50 mouse cellular contexts compared by ENCODE assay signal in the genomic region with DNA sequence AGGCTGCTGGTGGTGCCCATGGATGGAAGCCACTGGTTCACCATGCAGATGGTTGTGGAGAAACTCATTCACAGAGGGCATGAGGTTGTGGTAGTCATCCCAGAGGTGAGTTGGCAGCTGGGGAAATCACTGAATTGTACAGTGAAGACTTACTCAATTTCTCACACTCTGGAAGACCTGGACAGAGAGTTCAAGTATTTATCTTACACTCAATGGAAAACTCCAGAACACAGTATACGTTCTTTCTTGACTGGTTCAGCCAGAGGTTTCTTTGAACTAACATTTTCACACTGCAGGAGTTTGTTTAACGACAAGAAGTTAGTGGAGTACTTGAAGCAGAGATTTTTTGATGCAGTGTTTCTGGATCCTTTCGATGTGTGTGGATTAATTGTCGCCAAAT. TPM values are rescaled to one million over a fixed set of nuclear protein-coding genes. Genes with fewer than 3 reads are reported as not detected.
"Had no signal": no experiment of that assay in that cellular context is flagged by ENCODE, and none has a peak within 500 bp of the region (broad histone marks: within the 10 kb centered on the region; RNA-seq: fewer than 3 reads in every experiment).

No protein-coding gene starts in this region.

- H3K4me1 ChIP-seq: heart, embryonic 10.5 days; heart, embryonic 12.5 days; heart, embryonic 13.5 days; heart, embryonic 15.5 days; hindbrain, embryonic 12.5 days; hindbrain, embryonic 13.5 days; hindbrain, embryonic 15.5 days; kidney, embryonic 15.5 days had no signal

- H3K4me2 ChIP-seq: heart, embryonic 11.5 days; heart, embryonic 12.5 days; heart, embryonic 13.5 days; heart, embryonic 15.5 days; hindbrain, embryonic 12.5 days; hindbrain, embryonic 13.5 days; hindbrain, embryonic 14.5 days; hindbrain, embryonic 15.5 days; kidney, embryonic 15.5 days had no signal

- DNase-seq: heart, adult 18-20 months; heart, adult 2 months; heart, postnatal 10 days; heart, postnatal 14 days; heart, postnatal 36 days; heart, postnatal 4 days; kidney, adult 11 months; kidney, adult 18-20 months; kidney, adult 2 months; kidney, adult 8-10 months; kidney, adult 9 months; kidney, postnatal 10 days; kidney, postnatal 14 days; kidney, postnatal 25 days; kidney, postnatal 36 days; kidney, postnatal 4 days; layer of hippocampus, adult 9-11 months; layer of hippocampus, postnatal 36 days had no signal

- H3K9me3 ChIP-seq: heart, embryonic 10.5 days; heart, embryonic 12.5 days; heart, embryonic 13.5 days; heart, embryonic 15.5 days; hindbrain, embryonic 10.5 days; hindbrain, embryonic 12.5 days; hindbrain, embryonic 13.5 days; hindbrain, embryonic 15.5 days; kidney, embryonic 15.5 days had no signal

- H3K36me3 ChIP-seq: heart, embryonic 10.5 days; heart, embryonic 12.5 days; heart, embryonic 13.5 days; heart, embryonic 15.5 days; hindbrain, embryonic 10.5 days; hindbrain, embryonic 12.5 days; hindbrain, embryonic 13.5 days; hindbrain, embryonic 15.5 days; kidney, embryonic 15.5 days had no signal

- ATAC-seq: hindbrain, embryonic 16.5 days; hindbrain, postnatal 0 days; inflammation-experienced regulatory T-cells, adult 6 months had no signal

- H3K9ac ChIP-seq: heart, embryonic 12.5 days; heart, embryonic 13.5 days; heart, embryonic 15.5 days; hindbrain, embryonic 12.5 days; hindbrain, embryonic 13.5 days; hindbrain, embryonic 14.5 days; hindbrain, embryonic 15.5 days; kidney, embryonic 15.5 days had no signal

- H3K4me3 ChIP-seq: heart, adult 2 months; heart, embryonic 10.5 days; heart, embryonic 12.5 days; heart, embryonic 13.5 days; heart, embryonic 15.5 days; hindbrain, embryonic 10.5 days; hindbrain, embryonic 12.5 days; hindbrain, embryonic 13.5 days; hindbrain, embryonic 15.5 days; kidney, embryonic 15.5 days; layer of hippocampus, adult 2 months had no signal

- H3K27me3 ChIP-seq: heart, embryonic 12.5 days; heart, embryonic 13.5 days; heart, embryonic 15.5 days; hindbrain, embryonic 12.5 days; hindbrain, embryonic 13.5 days; hindbrain, embryonic 15.5 days; kidney, embryonic 15.5 days had no signal

- H3K27ac ChIP-seq: heart, adult 2 months; heart, embryonic 10.5 days; heart, embryonic 13.5 days; heart, embryonic 15.5 days; hindbrain, embryonic 10.5 days; hindbrain, embryonic 12.5 days; hindbrain, embryonic 13.5 days; hindbrain, embryonic 14.5 days; hindbrain, embryonic 15.5 days; hindbrain, postnatal 0 days; kidney, embryonic 15.5 days; kidney, postnatal 0 days; layer of hippocampus, adult 2 months had no signal

RNA-seq across cellular contexts. Expression of a gene that starts 0.3 kb away (rescaled TPM):
- total RNA-seq: heart, adult 18-20 months; heart, adult 2 months; heart, adult 8-10 months; heart, postnatal 10 days; heart, postnatal 14 days; heart, postnatal 25 days; heart, postnatal 36 days; heart, postnatal 4 days; hematopoietic stem cell, adult 5-6 weeks; hindbrain, postnatal 0 days; layer of hippocampus, adult 18-20 months; layer of hippocampus, adult 2 months; layer of hippocampus, adult 8-10 months; layer of hippocampus, postnatal 10 days; layer of hippocampus, postnatal 14 days; layer of hippocampus, postnatal 25 days; layer of hippocampus, postnatal 36 days had no signal
- polyA plus RNA-seq: heart, adult 2 months; heart, embryonic 10.5 days; heart, embryonic 11.5 days; heart, embryonic 12.5 days; heart, embryonic 13.5 days; heart, embryonic 14.5 days; heart, embryonic 15.5 days; heart, embryonic 16.5 days; heart, postnatal 0 days; hindbrain, embryonic 10.5 days; hindbrain, embryonic 11.5 days; hindbrain, embryonic 12.5 days; hindbrain, embryonic 13.5 days; hindbrain, embryonic 14.5 days; hindbrain, embryonic 15.5 days; hindbrain, embryonic 16.5 days; hindbrain, postnatal 0 days; inflammation-experienced regulatory T-cells, adult 6 months had no signal

RNA-seq across cellular contexts. Expression of a gene that starts 15.7 kb away (rescaled TPM):
- total RNA-seq: heart, adult 18-20 months; heart, adult 2 months; heart, adult 8-10 months; heart, postnatal 10 days; heart, postnatal 14 days; heart, postnatal 25 days; heart, postnatal 36 days; heart, postnatal 4 days; hematopoietic stem cell, adult 5-6 weeks; hindbrain, postnatal 0 days; layer of hippocampus, adult 18-20 months; layer of hippocampus, adult 2 months; layer of hippocampus, adult 8-10 months; layer of hippocampus, postnatal 10 days; layer of hippocampus, postnatal 14 days; layer of hippocampus, postnatal 25 days; layer of hippocampus, postnatal 36 days had no signal
- polyA plus RNA-seq: heart, adult 2 months; heart, embryonic 10.5 days; heart, embryonic 11.5 days; heart, embryonic 12.5 days; heart, embryonic 13.5 days; heart, embryonic 14.5 days; heart, embryonic 15.5 days; heart, embryonic 16.5 days; heart, postnatal 0 days; hindbrain, embryonic 10.5 days; hindbrain, embryonic 11.5 days; hindbrain, embryonic 12.5 days; hindbrain, embryonic 13.5 days; hindbrain, embryonic 14.5 days; hindbrain, embryonic 15.5 days; hindbrain, embryonic 16.5 days; hindbrain, postnatal 0 days; inflammation-experienced regulatory T-cells, adult 6 months; intestine, embryonic 14.5 days had no signal

RNA-seq across cellular contexts. Expression of a gene that starts 16.7 kb away (rescaled TPM):
- total RNA-seq: heart, adult 18-20 months; heart, adult 2 months; heart, adult 8-10 months; heart, postnatal 10 days; heart, postnatal 14 days; heart, postnatal 25 days; heart, postnatal 36 days; heart, postnatal 4 days; hematopoietic stem cell, adult 5-6 weeks; hindbrain, postnatal 0 days; layer of hippocampus, adult 18-20 months; layer of hippocampus, adult 2 months; layer of hippocampus, adult 8-10 months; layer of hippocampus, postnatal 10 days; layer of hippocampus, postnatal 14 days; layer of hippocampus, postnatal 25 days; layer of hippocampus, postnatal 36 days had no signal
- polyA plus RNA-seq: heart, adult 2 months; heart, embryonic 10.5 days; heart, embryonic 11.5 days; heart, embryonic 12.5 days; heart, embryonic 13.5 days; heart, embryonic 14.5 days; heart, embryonic 15.5 days; heart, embryonic 16.5 days; heart, postnatal 0 days; hindbrain, embryonic 10.5 days; hindbrain, embryonic 11.5 days; hindbrain, embryonic 12.5 days; hindbrain, embryonic 13.5 days; hindbrain, embryonic 14.5 days; hindbrain, embryonic 15.5 days; hindbrain, embryonic 16.5 days; hindbrain, postnatal 0 days; intestine, embryonic 14.5 days; kidney, embryonic 14.5 days; kidney, embryonic 15.5 days; kidney, embryonic 16.5 days; large intestine, adult 2 months had no signal

RNA-seq across cellular contexts. Expression of a gene that starts 32.1 kb away (rescaled TPM):
- total RNA-seq: hematopoietic stem cell, adult 5-6 weeks; layer of hippocampus, adult 18-20 months; layer of hippocampus, postnatal 36 days had no signal
- polyA plus RNA-seq: heart, embryonic 10.5 days; heart, embryonic 11.5 days; heart, embryonic 12.5 days; heart, embryonic 13.5 days; heart, embryonic 14.5 days; heart, embryonic 15.5 days; heart, postnatal 0 days; hindbrain, embryonic 10.5 days; inflammation-experienced regulatory T-cells, adult 6 months; intestine, embryonic 14.5 days; kidney, embryonic 14.5 days had no signal
